Comparison of ENCODE assay signal across 18 mouse cellular contexts in the genomic region with DNA sequence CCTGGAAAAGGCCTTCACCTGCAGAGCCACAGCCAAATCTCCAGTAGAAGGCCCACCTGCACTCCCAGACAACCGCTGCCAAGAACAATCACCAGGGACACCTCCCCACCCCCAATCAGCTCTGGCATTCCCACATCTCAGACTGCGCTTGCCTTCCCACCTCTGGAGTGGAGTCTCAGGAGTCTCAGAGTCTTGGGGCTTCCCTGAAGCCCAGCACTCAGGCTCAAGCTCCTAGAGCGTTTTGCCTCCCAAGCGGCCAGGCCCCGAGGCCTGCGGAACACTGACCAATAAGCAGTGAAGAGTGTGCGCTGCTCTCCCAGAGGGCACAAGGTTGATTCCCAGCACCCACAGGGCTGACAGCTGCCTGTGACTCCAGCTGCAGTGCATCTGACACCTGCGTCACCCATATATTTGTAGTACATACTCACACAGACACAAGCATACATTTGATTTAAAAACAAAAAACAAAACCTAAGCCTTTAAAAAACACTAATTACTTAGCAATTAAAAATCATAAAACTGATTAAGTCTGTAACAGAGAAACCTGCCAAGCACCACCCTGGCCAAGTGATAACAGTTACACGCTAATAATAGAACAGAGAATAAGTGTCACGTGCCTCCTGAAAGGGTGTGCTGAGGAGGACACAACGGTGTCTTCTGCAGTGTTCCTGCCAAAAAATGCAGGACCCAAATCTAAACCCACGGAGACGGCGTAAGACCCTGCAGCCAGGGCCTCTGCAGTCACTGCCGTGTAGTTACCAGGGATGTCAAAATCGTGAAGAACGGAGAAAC. TPM values are rescaled to one million over a fixed set of nuclear protein-coding genes. Genes with fewer than 3 reads are reported as not detected.
DNase-seq lines count a peak whose midpoint lies in the region; ATAC-seq and TF ChIP-seq lines count a peak whose summit lies in the region.
"Had no signal": no experiment of that assay in that cellular context is flagged by ENCODE, and none has a peak within 500 bp of the region (broad histone marks: within the 10 kb centered on the region; RNA-seq: fewer than 3 reads in every experiment).

No protein-coding gene starts in this region.

- H3K9me3 ChIP-seq in heart, embryonic 14.5 days (ENCODE audit: control insufficient read depth, low read length), result no peaks in the 10 kb centered on the region
- H3K9me3 ChIP-seq: forebrain, embryonic 12.5 days; neural tube, embryonic 13.5 days had no signal

- no peak for TF ChIP-seq CTCF in heart, adult 2 months (IDR thresholded peaks at IDR 0.05)

- intact Hi-C loops in heart, adult 2 months (cut with DNase I), result no loop called here

- H3K27me3 ChIP-seq in heart, adult 2 months (ENCODE audit: control insufficient read depth, insufficient read depth, low read length), result no peaks in the 10 kb centered on the region
- no peaks in the 10 kb centered on the region for H3K27me3 ChIP-seq in heart, embryonic 14.5 days (ENCODE audit: control insufficient read depth, insufficient read depth, low read length)
- H3K27me3 ChIP-seq: forebrain, embryonic 12.5 days; neural tube, embryonic 13.5 days had no signal

- ATAC-seq in heart, embryonic 14.5 days (ENCODE audit: insufficient number of reproducible peaks, insufficient read depth, low FRiP score, low read depth), result no peak
- ATAC-seq in megakaryocyte-erythroid progenitor cell, adult 5-6 weeks (replicated peaks; ENCODE audit: low FRiP score, low TSS enrichment, poor library complexity, severe bottlenecking), result peak; percentile 66; the same call in 1 of the 2 replicates
- ATAC-seq: hindbrain, postnatal 0 days; lung, postnatal 0 days had no signal

- H3K79me2 ChIP-seq in heart, adult 2 months (replicated peaks; ENCODE audit: control insufficient read depth, insufficient read depth, low read length), result no peaks in the 10 kb centered on the region

- peak overlapping the region; percentile 49; the same call in 1 of the 2 replicates for H3K9ac ChIP-seq in heart, adult 2 months (ENCODE audit: low read depth, low read length)
- no peak overlapping the region for H3K9ac ChIP-seq in heart, embryonic 14.5 days (ENCODE audit: low read length)
- H3K9ac ChIP-seq: forebrain, embryonic 12.5 days; neural tube, embryonic 13.5 days had no signal

- TF ChIP-seq EP300 in heart, adult 2 months (IDR thresholded peaks at IDR 0.05; ENCODE audit: insufficient read depth, low read depth, low read length), result 0 out of 2 replicates have a peak, but pooled peaks have one; percentile 12

- DNase-seq in cerebellum, postnatal 14 days, result peak; percentile 38 to 44
- no peak for DNase-seq in cerebellum, adult 8-10 months
- DNase-seq in heart, adult 2 months, result peak; percentile 40 to 52
- no peak for DNase-seq in lung, postnatal 14 days
- DNase-seq in kidney, postnatal 14 days, result no peak
- DNase-seq: B cell, adult 2 months; liver; midbrain, embryonic 14.5 days; right cerebral cortex, postnatal 25 days; thymus, adult 18-20 months had no signal

- H3K4me2 ChIP-seq in heart, embryonic 14.5 days (ENCODE audit: low read length), result peak overlapping the region; percentile 3; the same call in 1 of the 2 replicates
- H3K4me2 ChIP-seq: forebrain, embryonic 12.5 days; neural tube, embryonic 13.5 days had no signal

- peak; percentile 52; the same call in 1 of the 2 replicates for TF ChIP-seq POLR2A in heart, adult 2 months (IDR thresholded peaks at IDR 0.05; ENCODE audit: insufficient read depth, low read depth, low read length)

- H3K27ac ChIP-seq in heart, adult 2 months, result peak overlapping the region; percentile 85
- peak overlapping the region in 1 of 2 experiments; percentile 60; a peak in 3 of 4 replicates for H3K27ac ChIP-seq in heart, embryonic 14.5 days (replicated peaks in 1 of 2; ENCODE audit: control insufficient read depth in 1 of 2, insufficient read depth in 1 of 2, low read depth in 2 of 2, low read length in 2 of 2)
- H3K27ac ChIP-seq: forebrain, embryonic 12.5 days; hindbrain, postnatal 0 days; neural tube, embryonic 13.5 days had no signal

- H3K4me1 ChIP-seq in heart, adult 2 months (ENCODE audit: control insufficient read depth, insufficient read depth, low read length), result peaks cover 3% of the 10 kb centered on the region; the same call in 1 of the 2 replicates
- H3K4me1 ChIP-seq in heart, embryonic 14.5 days (ENCODE audit: control insufficient read depth in 2 of 2, insufficient read depth in 2 of 2, low read length in 2 of 2), result peaks cover 14 to 15% of the 10 kb centered on the region in 2 experiments
- H3K4me1 ChIP-seq: forebrain, embryonic 12.5 days; neural tube, embryonic 13.5 days had no signal

- H3K4me3 ChIP-seq in heart, adult 2 months, result peak overlapping the region; percentile 22; the same call in 1 of the 2 replicates
- no peak overlapping the region for H3K4me3 ChIP-seq in heart, embryonic 14.5 days (ENCODE audit: control insufficient read depth in 1 of 2, insufficient read depth in 1 of 2, low read depth in 1 of 2, low read length in 2 of 2)
- H3K4me3 ChIP-seq: forebrain, embryonic 12.5 days; neural tube, embryonic 13.5 days had no signal

- no peaks in the 10 kb centered on the region for H3K36me3 ChIP-seq in heart, adult 2 months (ENCODE audit: control insufficient read depth, insufficient read depth, low read length)
- H3K36me3 ChIP-seq in heart, embryonic 14.5 days (ENCODE audit: control insufficient read depth, insufficient read depth, low read length), result no peaks in the 10 kb centered on the region
- H3K36me3 ChIP-seq: forebrain, embryonic 12.5 days; neural tube, embryonic 13.5 days had no signal

- WGBS in heart, adult 2 months, result 54% methylated on average over 17 of the region's 17 CpGs
- WGBS in heart, embryonic 14.5 days, result 50% methylated on average over 17 of the region's 17 CpGs

RNA-seq across cellular contexts. Expression of gene Osbp2, which starts 19.6 kb away (rescaled TPM):
- total RNA-seq in heart, adult 2 months (2021), result 10 to 100 TPM; 12.9 to 16.2 TPM
- polyA plus RNA-seq in heart, adult 2 months (2012; rRNA removed), result 10.9 and 14.2 TPM in 2 replicates
- 0.34 and 0.85 TPM in 2 replicates for polyA plus RNA-seq in heart, embryonic 14.5 days (2014; fragmentation: Nextera tagmentation; extraction: Ambion mirVana)
- 0.17 TPM in 1 of 2 replicates, not detected in the other for total RNA-seq in megakaryocyte-erythroid progenitor cell, adult 5-6 weeks (2014; fragmentation: Nextera tagmentation)
- total RNA-seq in megakaryocyte-erythroid progenitor cell, adult 5-6 weeks (2017), result not detected in 2 replicates
- total RNA-seq: hematopoietic stem cell, adult 5-6 weeks had no signal

RNA-seq across cellular contexts. Expression of gene 4921536K21Rik, which starts 50.8 kb away (rescaled TPM):
- under 1 TPM; 0.57 to 0.81 TPM for total RNA-seq in heart, adult 2 months (2021)
- 0.57 and 0.76 TPM in 2 replicates for polyA plus RNA-seq in heart, adult 2 months (2012; rRNA removed)
- not detected in 2 replicates for polyA plus RNA-seq in heart, embryonic 14.5 days (2014; fragmentation: Nextera tagmentation; extraction: Ambion mirVana)
- total RNA-seq in megakaryocyte-erythroid progenitor cell, adult 5-6 weeks (2014; fragmentation: Nextera tagmentation), result not detected in 2 replicates
- 0.56 TPM in 1 of 2 replicates, not detected in the other for total RNA-seq in megakaryocyte-erythroid progenitor cell, adult 5-6 weeks (2017)
- total RNA-seq: hematopoietic stem cell, adult 5-6 weeks had no signal
- polyA plus RNA-seq: liver, embryonic 16.5 days; midbrain, embryonic 14.5 days had no signal

RNA-seq across cellular contexts. Expression of gene Dusp18, which starts 50.9 kb away (rescaled TPM):
- 10 to 100 TPM; 32.6 to 47.8 TPM for total RNA-seq in heart, adult 2 months (2021)
- 29.1 and 52.6 TPM in 2 replicates for polyA plus RNA-seq in heart, adult 2 months (2012; rRNA removed)
- polyA plus RNA-seq in heart, embryonic 14.5 days (2014; fragmentation: Nextera tagmentation; extraction: Ambion mirVana), result 11.5 and 11.6 TPM in 2 replicates
- 0.35 TPM in 1 of 2 replicates, not detected in the other for total RNA-seq in megakaryocyte-erythroid progenitor cell, adult 5-6 weeks (2014; fragmentation: Nextera tagmentation)
- total RNA-seq in megakaryocyte-erythroid progenitor cell, adult 5-6 weeks (2017), result not detected in 2 replicates

Comparison
In these comparisons a context has a peak if more than half of its experiments do, and no peak if none do; other contexts are left out.
1. DNase-seq: peak in cerebellum, postnatal 14 days (2 of 2) and heart, adult 2 months (2 of 2); none in cerebellum, adult 8-10 months (single experiment), lung, postnatal 14 days (single experiment) and kidney, postnatal 14 days (single experiment).
2. RNA of gene Osbp2, which starts 19.6 kb away (total RNA-seq): 12.9 to 16.2 TPM in heart, adult 2 months; 0.17 TPM in megakaryocyte-erythroid progenitor cell, adult 5-6 weeks; every median in the first group is over 10 times any median in the second.
3. RNA of gene Dusp18, which starts 50.9 kb away (total RNA-seq): 32.6 to 47.8 TPM in heart, adult 2 months; 0.35 TPM in megakaryocyte-erythroid progenitor cell, adult 5-6 weeks; every median in the first group is over 10 times any median in the second.